Mouse (Mus musculus) testis, adult 2 months (tissue): ENCODE measurements around the gene Pp2d1.

Source experiments
- CTCF ChIP-seq: fragments of 200-500 bp; IDR thresholded peaks from 2 replicates; pipeline ENCODE4 v1.5.1; 2012; ENCODE audit warnings: low read depth, mild to moderate bottlenecking, inconsistent platforms, low read length, moderate library complexity; ENCODE audit not compliant: control insufficient read depth, insufficient read depth, insufficient replicate concordance
- POLR2A ChIP-seq: fragments of 200-500 bp; IDR thresholded peaks from 2 replicates; pipeline ENCODE4 v1.6.1; 2012; ENCODE audit warnings: low read depth, mild to moderate bottlenecking, inconsistent platforms, low read length, moderate library complexity; ENCODE audit not compliant: control insufficient read depth

- no peak for TF ChIP-seq CTCF
- TF ChIP-seq POLR2A, result no peak
Measured at GRCm38 (mm10) chr17:53582026-53582585, 42.9 kb upstream of the Pp2d1 start.
